Comparison of ENCODE assay signal across 21 mouse cellular contexts in genomic region chr12:24606166-24606565, GRCm38 (mm10).
"Had no signal": no experiment of that assay in that cellular context is flagged by ENCODE, and none has a peak within 500 bp of the region (broad histone marks: within the 10 kb centered on the region; RNA-seq: fewer than 3 reads in every experiment).

No protein-coding gene starts in this region.

- H3K9ac ChIP-seq: limb, embryonic 13.5 days; liver, embryonic 12.5 days; liver, embryonic 15.5 days; lung, embryonic 15.5 days; midbrain, embryonic 13.5 days had no signal

- H3K27ac ChIP-seq: limb, embryonic 10.5 days; limb, embryonic 13.5 days; liver, embryonic 12.5 days; liver, embryonic 15.5 days; lung, embryonic 15.5 days; midbrain, embryonic 10.5 days; midbrain, embryonic 13.5 days had no signal

- ATAC-seq: liver, embryonic 12.5 days; midbrain, embryonic 13.5 days; midbrain, embryonic 16.5 days had no signal

- H3K4me2 ChIP-seq: limb, embryonic 13.5 days; liver, embryonic 12.5 days; liver, embryonic 15.5 days; lung, embryonic 15.5 days; midbrain, embryonic 13.5 days had no signal

- DNase-seq: kidney, adult 9 months; kidney, postnatal 14 days; kidney, postnatal 4 days; layer of hippocampus, adult 9-11 months; liver; lung, adult 18-20 months; lung, postnatal 10 days; lung, postnatal 36 days; thymus, adult 18-20 months; thymus, postnatal 14 days; thymus, postnatal 4 days had no signal

- H3K27me3 ChIP-seq: limb, embryonic 13.5 days; liver, embryonic 15.5 days; lung, embryonic 15.5 days; midbrain, embryonic 13.5 days had no signal

- H3K4me3 ChIP-seq: limb, embryonic 10.5 days; limb, embryonic 13.5 days; liver, embryonic 12.5 days; liver, embryonic 15.5 days; lung, embryonic 15.5 days; megakaryocyte, embryonic 14.5 days; midbrain, embryonic 10.5 days; midbrain, embryonic 13.5 days; myocyte had no signal

- H3K36me3 ChIP-seq: limb, embryonic 10.5 days; limb, embryonic 13.5 days; liver, embryonic 12.5 days; liver, embryonic 15.5 days; lung, embryonic 15.5 days; midbrain, embryonic 10.5 days; midbrain, embryonic 13.5 days had no signal

- H3K4me1 ChIP-seq: limb, embryonic 10.5 days; limb, embryonic 13.5 days; liver, embryonic 12.5 days; liver, embryonic 15.5 days; lung, embryonic 15.5 days; midbrain, embryonic 13.5 days had no signal

- H3K9me3 ChIP-seq: limb, embryonic 10.5 days; limb, embryonic 13.5 days; liver, embryonic 12.5 days; liver, embryonic 15.5 days; lung, embryonic 15.5 days; megakaryocyte, embryonic 14.5 days; midbrain, embryonic 10.5 days; midbrain, embryonic 13.5 days had no signal
